Mouse (Mus musculus) left cerebral cortex, adult 8-10 months (tissue): ENCODE data around the gene Ypel1. TPM values are rescaled to one million over a fixed set of nuclear protein-coding genes. Genes with fewer than 3 reads are reported as not detected.

Experiments
- microRNA-seq, 2 experiments: library from miRNA; unstranded; fragments of <30 nt; microRNA quantifications; one replicate each; pipeline ENCODE4 v1.2.0; 2022
- total RNA-seq, 4 experiments: library from RNA; stranded (reverse); gene quantifications; 2 replicates each; pipeline ENCODE4 v1.2.4; 2022

The Ypel1 gene
- total RNA-seq, 4 experiments from 2014 or later = 25.1 to 29.2 (median 27.1) TPM

Small RNA genes within 50 kb of the gene (microRNA-seq; reads per million reads assigned to microRNA genes)
- gene Mir130b (123 to 136 reads per million in 2 experiments), gene Mir301b (2.1 to 7.5 reads per million in 2 experiments)

Other genes with a start within 250 kb of the Ypel1 start
- gene Spag6l, start 240.2 kb upstream of the Ypel1 start, total RNA-seq = 10 to 100 TPM in 1 of 4 experiments, 1 to 10 TPM in 3; 7.2 to 10.4 (median 8.7) TPM
- gene Igll1, start 205.7 kb upstream of the Ypel1 start, total RNA-seq = not detected
- gene Top3b, start 199.0 kb upstream of the Ypel1 start, total RNA-seq = 10 to 100 TPM; 53.5 to 69.9 (median 67.2) TPM
- not detected for gene Vpreb1, start 198.9 kb upstream of the Ypel1 start, total RNA-seq
- 10 to 100 TPM; 43.4 to 54.8 (median 49.7) TPM for gene Ppm1f, start 173.2 kb upstream of the Ypel1 start, total RNA-seq
- 100 to 1,000 TPM; 414 to 472 (median 438) TPM for gene Mapk1, start 86.3 kb upstream of the Ypel1 start, total RNA-seq
- 10 to 100 TPM; 70.7 to 86.3 (median 81.6) TPM for gene Ppil2, start 41.6 kb downstream of the Ypel1 start, total RNA-seq
- 1 to 10 TPM; 1.8 to 2.7 (median 2.4) TPM for gene 2610318N02Rik, start 55.5 kb downstream of the Ypel1 start, total RNA-seq
- 10 to 100 TPM; 11.3 to 23.7 (median 17.9) TPM for gene Sdf2l1, start 62.7 kb downstream of the Ypel1 start, total RNA-seq
- gene Ydjc, start 74.9 kb downstream of the Ypel1 start, total RNA-seq = 10 to 100 TPM; 21.9 to 27.3 (median 24.6) TPM
- 1 to 10 TPM; 1.8 to 7.6 (median 2.9) TPM for gene Ccdc116, start 77.5 kb downstream of the Ypel1 start, total RNA-seq
- 100 to 1,000 TPM; 125 to 149 (median 144) TPM for gene Ube2l3, start 133.0 kb downstream of the Ypel1 start, total RNA-seq
- 1 to 10 TPM; 2.3 to 3.0 (median 2.7) TPM for gene Rimbp3, start 138.9 kb downstream of the Ypel1 start, total RNA-seq
- 1 to 10 TPM; 4.7 to 6.8 (median 6.2) TPM for gene Hic2, start 163.9 kb downstream of the Ypel1 start, total RNA-seq
- 100 to 1,000 TPM in 2 of 4 experiments, 10 to 100 TPM in 2; 86.7 to 118 (median 106) TPM for gene Tmem191c, start 206.4 kb downstream of the Ypel1 start, total RNA-seq